Mouse (Mus musculus) forebrain, embryonic 12.5 days (tissue): ENCODE measurements around the gene Cela3a. TPM values are rescaled to one million over a fixed set of nuclear protein-coding genes. Genes with fewer than 3 reads are reported as not detected.

Experiments used
- ATAC-seq: fragments of 200-750 bp; cut with Nextera tagmentation; 2 replicates; pipeline ENCODE4 v1.8.0; 2017; ENCODE audit warnings: moderate TSS enrichment; ENCODE audit not compliant: low FRiP score
- H3K27ac ChIP-seq: fragments of 300-500 bp; sonication (generic); 2 replicates; pipeline ENCODE4 v1.5.1; 2016; ENCODE audit warnings: mild to moderate bottlenecking
- H3K27me3 ChIP-seq: fragments of 300-500 bp; sonication (generic); 2 replicates; pipeline ENCODE4 v1.6.1; 2016; ENCODE audit warnings: mild to moderate bottlenecking
- H3K36me3 ChIP-seq: fragments of 300-500 bp; sonication (generic); replicated peaks from 2 replicates; pipeline ENCODE4 v1.6.1; 2016; ENCODE audit warnings: mild to moderate bottlenecking
- H3K4me1 ChIP-seq: fragments of 300-500 bp; sonication (generic); 2 replicates; pipeline ENCODE4 v1.6.1; 2016
- H3K4me2 ChIP-seq: fragments of 300-500 bp; sonication (generic); 2 replicates; pipeline ENCODE4 v1.6.1; 2016; ENCODE audit warnings: mild to moderate bottlenecking, moderate library complexity
- H3K4me3 ChIP-seq: fragments of 300-500 bp; sonication (generic); replicated peaks from 2 replicates; pipeline ENCODE4 v1.5.1; 2016; ENCODE audit warnings: mild to moderate bottlenecking
- H3K9ac ChIP-seq: fragments of 300-500 bp; sonication (generic); 2 replicates; pipeline ENCODE4 v1.6.1; 2016; ENCODE audit warnings: mild to moderate bottlenecking
- H3K9me3 ChIP-seq: fragments of 300-500 bp; sonication (generic); 2 replicates; pipeline ENCODE4 v1.6.1; 2016
- WGBS: fragments of 180-500 bp; shearing (Covaris S2); methylation state at CpG from one replicate; pipeline ENCODE4 v1.1.7; 2016; 5-methylcytosine and 5-hydroxymethylcytosine counted together
- polyA plus RNA-seq: library from polyadenylated mRNA; unstranded; fragments of >200 nt; fragmentation: Nextera tagmentation; extraction: Ambion mirVana; gene quantifications from 2 replicates; pipeline ENCODE4 v1.2.1, GENCODE M21; 2016

The Cela3a gene
- polyA plus RNA-seq, 1 experiment from 2014 or later: not detected

GRCm38 (mm10) chr4:137379085-137379484 lies 30.5 kb downstream of the Cela3a start:
- H3K9ac ChIP-seq: no peak overlapping the region
- ATAC-seq: no peak
- H3K36me3 ChIP-seq: no peaks in the 10 kb centered on the region
- H3K4me2 ChIP-seq: no peak overlapping the region
- no peak overlapping the region for H3K4me3 ChIP-seq
- 80% methylated on average over 3 of the region's 3 CpGs for WGBS
- 0 out of 2 replicates have a peak, but pooled peaks cover 4% of the 10 kb centered on the region for H3K4me1 ChIP-seq
- H3K27ac ChIP-seq: no peak overlapping the region
- 0 out of 2 replicates have a peak, but pooled peaks cover 5% of the 10 kb centered on the region for H3K27me3 ChIP-seq
- H3K9me3 ChIP-seq: no peaks in the 10 kb centered on the region

DNA sequence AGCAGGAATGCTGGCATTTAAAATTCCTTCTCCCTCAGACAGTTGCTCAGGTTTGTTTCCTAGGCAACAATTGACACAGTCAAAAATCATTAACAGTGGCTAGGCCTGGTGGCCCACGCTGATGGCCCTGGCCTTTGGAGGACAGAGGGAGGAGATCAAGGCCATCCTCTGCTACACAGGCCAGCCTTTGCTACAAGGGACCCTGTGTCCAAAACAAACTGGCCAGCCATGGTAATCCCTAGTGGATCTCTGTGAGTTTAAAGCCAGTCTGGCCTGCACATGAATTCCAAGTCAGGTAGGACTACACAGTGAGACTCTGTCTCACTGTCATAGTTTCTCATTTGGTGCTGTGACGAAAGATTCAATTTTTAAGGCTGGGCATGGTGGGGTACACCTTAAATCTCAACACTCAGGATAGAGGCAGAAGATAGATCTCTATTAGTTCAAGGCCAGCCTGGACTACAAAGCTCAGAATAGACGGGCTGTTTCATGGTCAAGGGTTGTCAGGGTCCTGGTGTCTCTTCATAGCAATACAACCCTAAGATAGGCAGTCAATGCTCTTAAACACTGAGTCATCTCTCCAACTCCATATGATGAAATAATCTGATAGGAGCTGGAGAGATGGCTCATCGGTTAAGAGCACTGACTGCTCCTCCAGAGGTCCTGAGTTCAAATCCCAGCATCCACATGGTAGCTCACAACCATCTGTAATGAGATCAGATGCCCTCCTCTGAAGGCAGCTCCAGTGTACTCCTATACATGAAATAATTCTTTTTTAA lies 31.9 kb downstream of the Cela3a start:
- Histone ChIP-seq H3K4me2 (no peak overlapping the region), H3K27ac (no peak overlapping the region), H3K9ac (no peak overlapping the region), H3K9me3 (no peaks in the 10 kb centered on the region), H3K4me1 (0 out of 2 replicates have a peak, but pooled peaks cover 4% of the 10 kb centered on the region), H3K36me3 (no peaks in the 10 kb centered on the region), H3K4me3 (no peak overlapping the region), H3K27me3 (0 out of 2 replicates have a peak, but pooled peaks cover 5% of the 10 kb centered on the region)
- WGBS: 83% methylated on average over 4 of the region's 4 CpGs
- no peak for ATAC-seq

DNA sequence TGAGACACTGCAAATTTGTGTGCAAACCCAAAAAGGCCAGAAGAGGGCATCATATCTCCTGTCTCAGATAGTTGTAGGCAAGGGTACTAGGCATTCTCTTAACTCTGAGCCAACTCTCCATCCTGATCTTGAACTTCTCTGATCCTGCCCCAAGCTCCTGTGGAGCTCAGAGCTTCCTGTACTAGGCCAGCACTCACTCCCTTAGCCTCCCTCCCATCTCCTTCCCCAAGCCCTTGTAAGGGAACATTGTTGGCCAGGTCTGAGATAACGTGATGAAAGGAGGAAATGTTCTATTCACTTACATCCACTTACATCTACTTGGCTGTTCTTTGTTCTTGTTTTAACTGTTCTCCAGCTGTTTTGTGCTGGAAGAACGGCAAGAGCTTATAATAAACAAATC lies 32.8 kb downstream of the Cela3a start:
- Histone ChIP-seq H3K9me3 (no peaks in the 10 kb centered on the region), H3K27me3 (0 out of 2 replicates have a peak, but pooled peaks cover 5% of the 10 kb centered on the region), H3K36me3 (no peaks in the 10 kb centered on the region), H3K4me3 (no peak overlapping the region), H3K9ac (no peak overlapping the region), H3K4me1 (0 out of 2 replicates have a peak, but pooled peaks cover 4% of the 10 kb centered on the region), H3K27ac (no peak overlapping the region), H3K4me2 (no peak overlapping the region)
- ATAC-seq: no peak
- WGBS: 70% methylated on average over 2 of the region's 2 CpGs

DNA sequence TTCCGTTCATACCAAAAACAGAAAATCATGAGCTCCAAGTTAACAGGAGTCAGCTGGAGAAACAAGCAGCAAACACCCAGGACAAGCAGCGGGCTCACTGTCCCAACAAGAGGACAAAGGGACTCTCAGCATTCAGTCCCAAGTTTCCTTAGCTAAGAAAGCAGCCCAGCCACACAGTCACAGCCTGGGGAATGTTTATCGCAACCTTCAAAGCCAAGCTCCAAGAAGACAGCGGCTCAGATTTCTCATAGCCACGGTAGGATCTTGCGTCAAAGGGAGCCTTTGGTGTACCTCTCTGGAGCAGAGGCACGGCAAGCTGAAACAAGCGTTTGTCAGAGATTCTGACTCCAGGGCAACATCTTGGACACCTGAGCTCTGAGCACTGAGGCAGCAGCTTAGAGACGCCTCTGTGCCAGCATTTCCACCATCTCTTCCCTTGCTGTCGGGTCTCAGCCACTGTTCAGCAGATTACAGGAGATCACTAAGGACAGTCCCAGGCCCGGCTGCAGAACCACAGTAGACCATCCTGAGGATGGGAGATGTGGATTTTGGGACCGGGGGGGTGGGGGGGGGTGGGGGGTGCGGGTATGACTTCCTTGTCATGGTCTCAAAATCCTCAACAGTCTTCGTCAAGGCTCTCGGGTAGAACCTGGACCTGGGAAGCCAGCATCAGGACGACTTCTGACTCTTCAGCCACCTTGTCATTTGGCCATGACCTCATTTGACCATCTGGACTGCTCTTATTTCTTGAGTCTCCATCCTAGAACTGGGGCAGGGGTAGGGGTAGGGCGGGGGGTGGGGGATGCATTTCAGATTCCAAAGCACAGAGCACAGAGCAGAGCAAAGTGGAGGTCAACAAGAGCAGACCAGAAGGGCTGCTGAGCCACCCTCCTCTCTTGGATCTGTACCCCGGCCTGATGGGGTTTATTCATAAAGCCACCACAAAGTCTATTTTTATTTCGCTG lies 34.0 kb downstream of the Cela3a start:
- Histone ChIP-seq H3K27ac (0 out of 2 replicates have a peak overlapping the region, but pooled peaks have one; percentile 31), H3K4me2 (no peak overlapping the region), H3K9me3 (no peaks in the 10 kb centered on the region), H3K36me3 (no peaks in the 10 kb centered on the region), H3K4me3 (no peak overlapping the region), H3K9ac (no peak overlapping the region), H3K27me3 (no peaks in the 10 kb centered on the region), H3K4me1 (peaks cover under 1% of the 10 kb centered on the region; the same call in 1 of the 2 replicates)
- no peak for ATAC-seq
- WGBS: 53% methylated on average over 19 of the region's 19 CpGs

DNA sequence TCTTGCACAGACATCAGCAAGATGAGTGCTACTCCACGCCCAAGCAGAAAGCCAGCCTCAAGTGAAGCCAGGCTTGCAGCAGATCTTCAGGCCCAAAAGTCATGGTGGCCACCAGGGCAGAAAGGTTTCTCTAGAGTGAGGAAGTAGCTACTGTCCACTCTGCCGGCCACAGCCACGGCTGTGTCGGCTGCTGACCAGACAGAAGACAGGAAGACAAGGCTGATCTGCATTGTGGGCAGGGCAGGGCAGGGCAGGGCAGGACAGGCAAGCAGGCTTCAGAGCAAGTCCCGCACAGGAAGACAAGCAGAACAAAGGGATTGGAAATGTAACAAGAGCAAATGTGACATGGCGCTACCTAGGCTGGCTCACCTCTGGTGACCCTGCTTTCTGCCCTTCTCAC lies 35.9 kb downstream of the Cela3a start:
- Histone ChIP-seq H3K9ac (no peak overlapping the region), H3K27ac (no peak overlapping the region), H3K4me1 (peaks cover 9% of the 10 kb centered on the region; the same call in 1 of the 2 replicates), H3K36me3 (no peaks in the 10 kb centered on the region), H3K9me3 (no peaks in the 10 kb centered on the region), H3K4me3 (no peak overlapping the region), H3K27me3 (no peaks in the 10 kb centered on the region), H3K4me2 (no peak overlapping the region)
- no peak for ATAC-seq
- WGBS: 56% methylated on average over 6 of the region's 6 CpGs

DNA sequence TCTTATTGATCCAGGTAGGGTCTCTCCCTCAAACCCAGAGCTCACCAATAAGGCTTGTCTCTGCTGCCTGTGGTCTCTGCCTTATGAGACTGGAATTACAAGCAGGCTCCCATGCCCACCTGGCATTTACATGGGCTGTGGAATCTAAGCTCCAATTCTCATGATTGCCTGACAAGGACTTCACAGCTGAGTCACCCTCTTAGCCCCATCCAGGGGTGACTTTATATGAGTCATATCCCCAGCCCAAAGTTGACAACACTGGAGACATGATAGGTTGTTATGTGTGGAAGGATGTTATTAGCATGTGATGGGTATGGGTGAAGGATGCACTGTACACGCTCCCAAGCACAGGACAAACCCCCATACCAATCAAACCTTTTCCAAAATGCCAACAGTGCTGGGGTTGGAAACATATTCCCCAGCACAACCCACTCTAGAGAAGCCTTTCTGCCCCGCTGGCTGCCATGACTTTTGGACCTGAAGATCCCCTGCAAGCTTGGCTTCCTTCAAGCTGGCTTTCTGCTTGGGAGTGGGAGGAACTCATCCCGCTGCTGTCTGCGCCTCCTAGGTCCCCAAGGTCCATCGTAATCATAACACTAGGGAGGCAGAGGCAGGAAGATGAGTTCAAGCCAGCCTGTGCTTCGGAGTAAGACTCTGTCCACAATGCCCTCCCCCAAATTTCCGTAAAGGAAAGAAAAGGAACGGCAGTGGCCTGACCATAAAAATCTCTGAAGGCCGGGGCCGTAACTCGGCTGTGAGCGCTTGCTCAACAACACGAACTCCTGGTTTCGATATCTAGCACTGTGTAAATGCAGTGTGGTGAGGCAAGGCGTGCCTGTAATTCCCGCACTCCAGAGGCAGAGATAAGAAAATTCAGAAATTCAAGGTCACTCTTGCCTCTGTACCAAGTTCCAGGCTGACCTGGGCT lies 37.7 kb downstream of the Cela3a start:
- H3K4me3 ChIP-seq: no peak overlapping the region
- H3K9ac ChIP-seq: no peak overlapping the region
- 94% methylated on average over 16 of the region's 16 CpGs for WGBS
- H3K27ac ChIP-seq: no peak overlapping the region
- ATAC-seq: no peak
- no peaks in the 10 kb centered on the region for H3K36me3 ChIP-seq
- H3K4me2 ChIP-seq: no peak overlapping the region
- no peaks in the 10 kb centered on the region for H3K27me3 ChIP-seq
- H3K9me3 ChIP-seq: no peaks in the 10 kb centered on the region
- H3K4me1 ChIP-seq: peaks cover 12% of the 10 kb centered on the region

- Histone ChIP-seq H3K4me2 (peak overlapping the region; percentile 68), H3K4me1 (peaks cover 12% of the 10 kb centered on the region), H3K9ac (peak overlapping the region; percentile 47), H3K36me3 (no peaks in the 10 kb centered on the region), H3K27me3 (no peaks in the 10 kb centered on the region), H3K9me3 (no peaks in the 10 kb centered on the region), H3K27ac (0 out of 2 replicates have a peak overlapping the region, but pooled peaks have one; percentile 13), H3K4me3 (peak overlapping the region; percentile 36)
- 9% methylated on average over 27 of the region's 29 CpGs for WGBS
- ATAC-seq: peak; percentile 33; the same call in 1 of the 2 replicates
Observed at GRCm38 (mm10) chr4:137369954-137370750, 39.4 kb downstream of the Cela3a start.

GRCm38 (mm10) chr4:137368198-137368597 lies 41.4 kb downstream of the Cela3a start:
- Histone ChIP-seq H3K27ac (no peak overlapping the region), H3K4me2 (no peak overlapping the region), H3K36me3 (no peaks in the 10 kb centered on the region), H3K27me3 (no peaks in the 10 kb centered on the region), H3K9ac (no peak overlapping the region), H3K4me1 (peaks cover 12% of the 10 kb centered on the region), H3K4me3 (no peak overlapping the region), H3K9me3 (no peaks in the 10 kb centered on the region)
- WGBS: 26% methylated on average over 1 of the region's 1 CpGs
- ATAC-seq: no peak

DNA sequence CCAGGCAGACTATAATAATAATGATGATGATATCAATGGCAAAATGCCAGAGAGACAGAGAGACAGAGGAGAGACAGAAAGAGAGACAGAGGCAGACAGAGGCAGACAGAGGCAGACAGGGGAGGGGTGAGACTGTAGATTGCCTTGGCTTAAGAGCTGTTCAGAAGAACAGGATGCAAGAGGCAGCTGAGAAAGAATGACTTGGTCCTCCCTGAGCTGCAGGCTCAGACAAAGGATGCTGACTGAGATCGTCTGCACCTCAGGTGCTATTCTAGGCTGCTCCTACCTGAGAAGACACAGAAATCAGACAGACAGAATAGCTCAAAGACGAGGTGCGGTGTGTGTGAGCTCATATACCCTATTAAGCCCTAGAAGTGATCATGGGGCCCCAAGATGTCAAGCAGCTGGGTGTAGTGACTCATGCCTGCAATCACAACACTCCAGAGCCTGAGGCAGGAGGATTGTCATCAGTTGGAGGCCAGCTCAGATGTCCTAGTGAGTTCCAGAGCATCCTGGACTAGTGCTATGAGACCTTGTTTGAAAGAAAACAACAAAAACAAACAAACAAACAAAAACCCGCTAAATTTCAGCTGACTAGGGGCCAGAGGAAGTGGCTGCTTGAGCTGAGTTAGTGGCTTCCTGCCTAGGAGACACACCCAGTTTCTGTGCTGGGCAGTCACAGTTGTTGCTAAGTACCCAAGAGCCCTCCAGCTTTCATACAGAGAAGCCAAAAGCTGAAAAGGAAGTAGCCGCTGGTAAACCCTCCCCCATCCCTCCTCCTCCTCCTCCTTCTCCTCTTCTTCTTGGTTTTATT lies 42.1 kb downstream of the Cela3a start:
- Histone ChIP-seq H3K4me1 (peaks cover 12% of the 10 kb centered on the region), H3K4me3 (no peak overlapping the region), H3K4me2 (no peak overlapping the region), H3K27ac (no peak overlapping the region), H3K9me3 (no peaks in the 10 kb centered on the region), H3K36me3 (no peaks in the 10 kb centered on the region), H3K27me3 (no peaks in the 10 kb centered on the region), H3K9ac (no peak overlapping the region; the same call in 1 of the 2 replicates)
- WGBS: 57% methylated on average over 5 of the region's 5 CpGs
- ATAC-seq: no peak

DNA sequence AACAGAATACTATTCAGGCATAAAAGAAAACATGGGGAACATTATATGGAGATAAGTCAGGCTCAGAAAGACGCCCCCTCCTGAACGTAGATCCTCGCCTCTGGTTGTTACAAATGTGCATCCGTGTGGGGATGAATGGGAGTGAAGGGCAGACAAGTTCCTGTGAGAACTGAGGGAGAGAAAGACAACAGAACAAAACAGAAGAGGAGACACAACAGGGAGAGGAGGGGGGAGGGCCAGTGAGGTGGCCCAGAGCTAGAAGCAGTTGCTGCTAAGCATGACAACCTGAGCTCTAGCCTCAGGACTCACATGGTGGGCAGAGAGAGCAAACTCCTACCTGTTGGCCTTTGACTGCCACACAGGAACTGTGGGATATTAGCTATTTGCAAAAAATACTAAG lies 43.5 kb downstream of the Cela3a start:
- ATAC-seq: no peak
- 82% methylated on average over 4 of the region's 4 CpGs for WGBS
- no peak overlapping the region for H3K27ac ChIP-seq

More for the DNA sequence above, 43.5 kb downstream of the Cela3a start:
- Histone ChIP-seq H3K4me1 (peaks cover 12% of the 10 kb centered on the region), H3K9ac (no peak overlapping the region), H3K36me3 (no peaks in the 10 kb centered on the region), H3K4me2 (no peak overlapping the region), H3K27me3 (no peaks in the 10 kb centered on the region), H3K4me3 (no peak overlapping the region), H3K9me3 (no peaks in the 10 kb centered on the region)
